Mouse (Mus musculus): ENCODE data around the gene Myrf.

DNA sequence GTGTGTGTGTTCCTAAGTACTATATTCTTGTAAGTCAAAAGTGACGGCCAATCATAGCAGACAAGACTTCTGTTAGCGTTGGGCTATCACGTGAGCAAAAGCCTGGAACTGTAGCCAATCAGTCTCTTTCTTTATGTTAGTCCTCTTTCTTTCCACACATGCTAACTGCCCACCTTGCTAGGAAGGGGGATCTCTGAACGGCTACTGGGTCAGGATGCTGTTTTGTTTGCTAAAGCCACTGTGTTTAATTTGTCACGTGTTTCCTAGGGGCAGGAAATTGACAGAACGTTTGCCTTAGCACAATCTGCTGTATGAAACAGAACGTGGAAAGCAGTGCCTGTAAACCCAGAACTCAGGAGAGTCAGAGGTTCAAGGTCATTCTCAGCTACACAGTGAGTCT is 58.4 kb downstream of the Myrf start:
- TF ChIP-seq CTCF (IDR thresholded peaks at IDR 0.05; ENCODE audit: low read depth, low read length) (no peak), POLR2A (IDR thresholded peaks at IDR 0.05; ENCODE audit: extremely low read depth, insufficient read depth, low read length) (no peak)

Measured in liver, adult 2 months (tissue).